Mouse (Mus musculus) midbrain, embryonic 13.5 days (tissue): ENCODE measurements around the gene Tmem109. TPM values are rescaled to one million over a fixed set of nuclear protein-coding genes. Genes with fewer than 3 reads are reported as not detected.

Experiments used
- ATAC-seq: fragments of 200-750 bp; cut with Nextera tagmentation; 2 replicates; pipeline ENCODE4 v1.8.0; 2017; ENCODE audit warnings: mild to moderate bottlenecking, moderate TSS enrichment, moderate library complexity
- H3K27ac ChIP-seq: fragments of 300-500 bp; sonication (generic); 2 replicates; pipeline ENCODE4 v1.5.1; 2015; ENCODE audit warnings: inconsistent platforms, mild to moderate bottlenecking, moderate library complexity
- H3K27me3 ChIP-seq: fragments of 300-500 bp; sonication (generic); 2 replicates; pipeline ENCODE4 v1.6.1; 2015; ENCODE audit warnings: mild to moderate bottlenecking, inconsistent platforms
- H3K36me3 ChIP-seq: fragments of 300-500 bp; sonication (generic); 2 replicates; pipeline ENCODE4 v1.6.1; 2015; ENCODE audit warnings: mild to moderate bottlenecking, inconsistent platforms
- H3K4me1 ChIP-seq: fragments of 300-500 bp; sonication (generic); replicated peaks from 2 replicates; pipeline ENCODE4 v1.6.1; 2015; ENCODE audit warnings: inconsistent platforms
- H3K4me2 ChIP-seq: fragments of 300-500 bp; sonication (generic); replicated peaks from 2 replicates; pipeline ENCODE4 v1.6.1; 2015; ENCODE audit warnings: moderate library complexity, mild to moderate bottlenecking, inconsistent platforms
- H3K4me3 ChIP-seq: fragments of 300-500 bp; sonication (generic); replicated peaks from 2 replicates; pipeline ENCODE4 v1.5.1; 2015; ENCODE audit warnings: mild to moderate bottlenecking, inconsistent platforms
- H3K9ac ChIP-seq: fragments of 300-500 bp; sonication (generic); replicated peaks from 2 replicates; pipeline ENCODE4 v1.6.1; 2015; ENCODE audit warnings: mild to moderate bottlenecking, inconsistent platforms
- H3K9me3 ChIP-seq: fragments of 300-500 bp; sonication (generic); 2 replicates; pipeline ENCODE4 v1.6.1; 2016; ENCODE audit warnings: mild to moderate bottlenecking, inconsistent platforms
- WGBS: fragments of 180-500 bp; shearing (Covaris S2); methylation state at CpG from one replicate; pipeline ENCODE4 v1.1.7; 2015; 5-methylcytosine and 5-hydroxymethylcytosine counted together
- polyA plus RNA-seq: library from polyadenylated mRNA; unstranded; fragments of >200 nt; fragmentation: Nextera tagmentation; extraction: Ambion mirVana; gene quantifications from 2 replicates; pipeline ENCODE4 v1.2.1, GENCODE M21; 2015

Tmem109 gene
- polyA plus RNA-seq, 1 experiment from 2014 or later: 35.0 TPM

- WGBS: 83% methylated on average over 3 of the region's 3 CpGs
- no peak overlapping the region for H3K27ac ChIP-seq
- H3K4me1 ChIP-seq: no peaks in the 10 kb centered on the region
- H3K36me3 ChIP-seq: no peaks in the 10 kb centered on the region
- H3K9me3 ChIP-seq: no peaks in the 10 kb centered on the region
- H3K27me3 ChIP-seq: no peaks in the 10 kb centered on the region
- H3K9ac ChIP-seq: no peak overlapping the region
- ATAC-seq: no peak
- H3K4me2 ChIP-seq: no peak overlapping the region
- H3K4me3 ChIP-seq: no peak overlapping the region
Measured at GRCm38 (mm10) chr19:10832030-10832429, 49.8 kb downstream of the Tmem109 start.

- Histone ChIP-seq H3K4me1 (no peaks in the 10 kb centered on the region), H3K27ac (no peak overlapping the region), H3K9ac (no peak overlapping the region), H3K4me2 (no peak overlapping the region), H3K4me3 (no peak overlapping the region), H3K36me3 (no peaks in the 10 kb centered on the region), H3K27me3 (no peaks in the 10 kb centered on the region), H3K9me3 (no peaks in the 10 kb centered on the region)
- WGBS: 10% methylated on average over 5 of the region's 5 CpGs
- no peak for ATAC-seq
Measured at GRCm38 (mm10) chr19:10831424-10831823, 50.4 kb downstream of the Tmem109 start.

GRCm38 (mm10) chr19:10829436-10830175 lies 52.2 kb downstream of the Tmem109 start, which contains the start of gene Cd6:
Gene Cd6 (minus strand): TSS chr19:10830058.
- Histone ChIP-seq H3K9me3 (no peaks in the 10 kb centered on the region), H3K36me3 (no peaks in the 10 kb centered on the region), H3K27me3 (no peaks in the 10 kb centered on the region), H3K4me1 (0 out of 2 replicates have a peak, but pooled peaks cover 5% of the 10 kb centered on the region), H3K27ac (no peak within 1 kb of the TSS), H3K9ac (no peak within 1 kb of the TSS), H3K4me3 (no peak within 1 kb of the TSS), H3K4me2 (no peak within 1 kb of the TSS)
- WGBS: 91% methylated on average over 16 of the region's 16 CpGs
- no peak for ATAC-seq

- no peak for ATAC-seq
- H3K9me3 ChIP-seq: no peaks in the 10 kb centered on the region
- no peaks in the 10 kb centered on the region for H3K36me3 ChIP-seq
- no peak overlapping the region for H3K4me2 ChIP-seq
- H3K27me3 ChIP-seq: no peaks in the 10 kb centered on the region
- no peak overlapping the region for H3K9ac ChIP-seq
- H3K27ac ChIP-seq: no peak overlapping the region
- H3K4me3 ChIP-seq: no peak overlapping the region
- H3K4me1 ChIP-seq: 0 out of 2 replicates have a peak, but pooled peaks cover 5% of the 10 kb centered on the region
- 90% methylated on average over 5 of the region's 5 CpGs for WGBS
Measured at GRCm38 (mm10) chr19:10828321-10828720, 53.5 kb downstream of the Tmem109 start.

GRCm38 (mm10) chr19:10824061-10824460 lies 57.7 kb downstream of the Tmem109 start:
- Histone ChIP-seq H3K36me3 (no peaks in the 10 kb centered on the region), H3K9me3 (no peaks in the 10 kb centered on the region), H3K4me3 (no peak overlapping the region), H3K9ac (no peak overlapping the region), H3K4me1 (0 out of 2 replicates have a peak, but pooled peaks cover 5% of the 10 kb centered on the region), H3K4me2 (no peak overlapping the region), H3K27me3 (no peaks in the 10 kb centered on the region), H3K27ac (no peak overlapping the region)
- 88% methylated on average over 7 of the region's 7 CpGs for WGBS
- no peak for ATAC-seq

GRCm38 (mm10) chr19:10822534-10822933 lies 59.3 kb downstream of the Tmem109 start:
- Histone ChIP-seq H3K4me1 (peaks cover 5% of the 10 kb centered on the region; the same call in 1 of the 2 replicates), H3K36me3 (no peaks in the 10 kb centered on the region), H3K9ac (no peak overlapping the region), H3K4me2 (no peak overlapping the region), H3K27ac (no peak overlapping the region), H3K27me3 (no peaks in the 10 kb centered on the region), H3K4me3 (no peak overlapping the region), H3K9me3 (no peaks in the 10 kb centered on the region)
- 94% methylated on average over 4 of the region's 4 CpGs for WGBS
- no peak for ATAC-seq

GRCm38 (mm10) chr19:10821319-10821718 lies 60.5 kb downstream of the Tmem109 start:
- 68% methylated on average over 7 of the region's 7 CpGs for WGBS
- Histone ChIP-seq H3K9ac (no peak overlapping the region), H3K27ac (no peak overlapping the region), H3K9me3 (no peaks in the 10 kb centered on the region), H3K4me1 (peaks cover 5% of the 10 kb centered on the region; the same call in 1 of the 2 replicates), H3K4me3 (no peak overlapping the region), H3K4me2 (no peak overlapping the region), H3K36me3 (no peaks in the 10 kb centered on the region), H3K27me3 (no peaks in the 10 kb centered on the region)
- ATAC-seq: no peak

Other genes with a start within 250 kb of the Tmem109 start
- gene Vwce, start 247.8 kb downstream of the Tmem109 start, polyA plus RNA-seq: 0.39 and 0.61 TPM in 2 replicates
- gene Pga5, start 203.9 kb downstream of the Tmem109 start, polyA plus RNA-seq: not detected in 2 replicates
- gene Vps37c, start 193.3 kb downstream of the Tmem109 start, polyA plus RNA-seq: 33.1 and 35.5 TPM in 2 replicates
- gene Cd5, start 143.0 kb downstream of the Tmem109 start, polyA plus RNA-seq: 0.24 TPM in 2 replicates
- not detected in 2 replicates for gene Cd6, start 51.9 kb downstream of the Tmem109 start, polyA plus RNA-seq
- gene Slc15a3, start 42.3 kb downstream of the Tmem109 start, polyA plus RNA-seq: 0.28 and 0.59 TPM in 2 replicates
- 196 and 215 TPM in 2 replicates for gene Tmem132a, start 12.1 kb downstream of the Tmem109 start, polyA plus RNA-seq
- 45.4 and 49.5 TPM in 2 replicates for gene Prpf19, start 13.2 kb upstream of the Tmem109 start, polyA plus RNA-seq
- gene Zp1, start 38.6 kb upstream of the Tmem109 start, polyA plus RNA-seq: not detected in 2 replicates
- gene Ptgdr2, start 55.2 kb upstream of the Tmem109 start, polyA plus RNA-seq: 0.22 and 0.24 TPM in 2 replicates
- gene Ccdc86, start 67.3 kb upstream of the Tmem109 start, polyA plus RNA-seq: 15.5 and 16.2 TPM in 2 replicates
- gene Ms4a10, start 92.7 kb upstream of the Tmem109 start, polyA plus RNA-seq: not detected in 2 replicates
- gene Ms4a15, start 111.2 kb upstream of the Tmem109 start, polyA plus RNA-seq: not detected in 2 replicates
- gene Ms4a18, start 136.0 kb upstream of the Tmem109 start, polyA plus RNA-seq: not detected in 2 replicates
- gene Ms4a8a, start 199.1 kb upstream of the Tmem109 start, polyA plus RNA-seq: not detected in 2 replicates
- gene 1700017D01Rik, start 248.9 kb upstream of the Tmem109 start, polyA plus RNA-seq: not detected in 2 replicates